ENCODE assay signal across 22 mouse cellular contexts in the genomic region with DNA sequence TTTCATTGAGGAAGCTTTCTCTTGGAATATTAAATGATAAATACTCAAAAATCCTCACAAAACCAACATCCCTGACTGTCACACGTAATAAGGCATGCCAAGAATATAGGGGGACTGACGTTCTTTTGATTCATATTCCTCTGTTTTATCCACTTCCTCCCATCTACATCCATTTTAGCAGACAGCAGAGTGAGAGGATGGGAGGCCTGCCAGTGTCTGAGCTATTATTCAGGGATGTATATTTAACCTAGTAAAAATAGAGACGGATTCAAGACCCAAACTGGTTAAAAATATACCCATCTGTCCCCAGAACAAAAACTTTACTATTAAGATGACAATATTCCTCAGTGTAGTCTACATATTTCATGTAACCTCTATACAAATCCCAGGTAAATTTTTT.
"Had no signal": no experiment of that assay in that cellular context is flagged by ENCODE, and none has a peak within 500 bp of the region (broad histone marks: within the 10 kb centered on the region; RNA-seq: fewer than 3 reads in every experiment).

No protein-coding gene starts in this region.

- H3K9me3 ChIP-seq: heart, embryonic 10.5 days; heart, embryonic 12.5 days; hindbrain, embryonic 13.5 days; hindbrain, embryonic 15.5 days; intestine, embryonic 15.5 days; limb, embryonic 10.5 days; limb, embryonic 12.5 days had no signal

- H3K27ac ChIP-seq: heart, embryonic 10.5 days; hindbrain, embryonic 13.5 days; hindbrain, embryonic 15.5 days; intestine, embryonic 15.5 days; layer of hippocampus, adult 2 months; left cerebral cortex, adult 2 months; limb, embryonic 10.5 days; limb, embryonic 12.5 days had no signal

- H3K27me3 ChIP-seq: heart, embryonic 12.5 days; hindbrain, embryonic 13.5 days; hindbrain, embryonic 15.5 days; intestine, embryonic 15.5 days; limb, embryonic 12.5 days had no signal

- ATAC-seq: forebrain, postnatal 0 days; inflammation-experienced regulatory T-cells, adult 6 months; intestine, embryonic 15.5 days; intestine, postnatal 0 days had no signal

- H3K36me3 ChIP-seq: hindbrain, embryonic 13.5 days; hindbrain, embryonic 15.5 days; intestine, embryonic 15.5 days; limb, embryonic 10.5 days; limb, embryonic 12.5 days had no signal

- H3K4me2 ChIP-seq: heart, embryonic 12.5 days; hindbrain, embryonic 13.5 days; hindbrain, embryonic 15.5 days; intestine, embryonic 15.5 days; limb, embryonic 12.5 days; liver, embryonic 11.5 days had no signal

- H3K9ac ChIP-seq: forebrain, postnatal 0 days; heart, embryonic 12.5 days; hindbrain, embryonic 13.5 days; hindbrain, embryonic 15.5 days; intestine, embryonic 15.5 days; limb, embryonic 12.5 days had no signal

- H3K4me1 ChIP-seq: hindbrain, embryonic 13.5 days; hindbrain, embryonic 15.5 days; intestine, embryonic 15.5 days; limb, embryonic 10.5 days; limb, embryonic 12.5 days had no signal

- H3K4me3 ChIP-seq: heart, embryonic 10.5 days; heart, embryonic 12.5 days; hindbrain, embryonic 13.5 days; hindbrain, embryonic 15.5 days; intestine, embryonic 15.5 days; layer of hippocampus, adult 2 months; left cerebral cortex, adult 2 months; limb, embryonic 10.5 days; limb, embryonic 12.5 days had no signal

- DNase-seq: forebrain, postnatal 0 days; gastrocnemius, postnatal 14 days; heart, adult 18-20 months; heart, postnatal 10 days; kidney, adult 18-20 months; kidney, adult 8-10 months; kidney, postnatal 10 days; kidney, postnatal 25 days; kidney, postnatal 4 days; liver had no signal
